Mouse (Mus musculus): ENCODE measurements around the gene Pdhx.
A peak's percentile ranks its signal among the peaks of the same experiment; 100 is the strongest.

Pdhx gene

DNA sequence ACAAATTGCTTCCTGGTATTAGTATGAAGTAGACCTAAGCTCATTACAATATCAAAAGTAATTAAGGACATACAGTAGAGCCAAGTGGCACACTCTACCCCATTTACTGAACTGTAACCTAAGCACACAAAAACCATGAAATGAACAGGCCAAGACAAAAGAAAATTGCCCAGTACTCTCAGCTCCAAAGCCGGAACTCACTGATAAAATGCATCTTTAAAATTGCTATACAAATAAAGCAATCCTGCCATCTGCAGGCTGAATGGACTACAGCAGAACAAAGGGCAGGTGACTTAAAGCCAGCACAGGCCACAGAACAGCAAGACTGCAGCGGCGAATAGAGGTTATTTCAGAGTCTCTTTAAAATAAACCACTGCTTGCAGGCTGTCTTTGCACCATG is 10.4 kb downstream of the Pdhx start:
- peak; percentile 37 to 52 for DNase-seq (ENCODE audit: low spot score in 2 of 2)

- no peak for DNase-seq (ENCODE audit: low spot score in 2 of 2)
Measured at GRCm38 (mm10) chr2:103058266-103058665, 15.0 kb downstream of the Pdhx start.

- DNase-seq (ENCODE audit: low spot score in 2 of 2): no peak
Measured at GRCm38 (mm10) chr2:103055820-103056219, 17.5 kb downstream of the Pdhx start.

DNA sequence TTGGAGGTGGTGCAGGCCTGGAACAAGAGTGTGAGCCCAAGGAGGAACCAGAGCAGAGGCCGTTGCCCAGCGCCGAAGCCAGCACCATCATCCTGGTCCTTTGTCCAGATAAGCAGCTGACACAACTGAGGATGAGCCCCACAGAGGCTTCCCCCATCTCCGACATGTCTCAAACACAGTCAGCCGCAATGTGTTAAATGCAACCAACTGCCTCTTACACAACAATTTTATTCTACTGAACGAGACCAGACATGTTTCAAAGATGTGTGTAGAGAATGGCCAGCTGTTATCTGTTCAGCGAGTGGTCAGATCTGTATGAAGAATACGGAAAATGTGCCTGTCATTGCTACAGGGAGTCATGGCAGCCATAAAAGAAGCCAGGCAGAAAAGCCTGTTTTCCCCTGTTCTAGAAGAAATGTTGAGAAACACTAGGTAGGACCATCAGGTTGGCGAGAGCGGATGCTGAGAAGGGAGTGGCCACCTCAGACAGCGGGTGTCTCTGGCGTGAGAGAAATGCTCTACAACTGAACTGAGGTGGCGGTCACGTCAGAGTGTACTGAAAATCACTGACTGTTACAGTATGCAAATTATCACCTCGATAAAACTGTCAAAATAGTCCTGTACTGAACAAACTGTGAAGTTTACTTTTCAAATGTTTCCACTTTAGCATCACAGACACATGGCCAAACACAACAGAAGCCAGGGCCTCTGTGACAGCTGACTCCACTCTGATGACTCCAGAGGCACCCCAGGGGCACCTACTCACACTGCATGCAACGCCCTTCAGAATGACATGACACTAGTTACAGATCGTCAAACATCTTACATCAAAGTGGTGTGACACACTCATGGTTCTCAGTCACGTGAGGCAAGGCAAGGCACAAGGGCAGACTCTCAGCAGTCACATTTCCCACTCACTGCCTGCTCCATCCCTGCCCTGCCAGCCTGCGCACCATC is 21.1 kb downstream of the Pdhx start:
- no peak for DNase-seq (ENCODE audit: low spot score in 2 of 2)

DNA sequence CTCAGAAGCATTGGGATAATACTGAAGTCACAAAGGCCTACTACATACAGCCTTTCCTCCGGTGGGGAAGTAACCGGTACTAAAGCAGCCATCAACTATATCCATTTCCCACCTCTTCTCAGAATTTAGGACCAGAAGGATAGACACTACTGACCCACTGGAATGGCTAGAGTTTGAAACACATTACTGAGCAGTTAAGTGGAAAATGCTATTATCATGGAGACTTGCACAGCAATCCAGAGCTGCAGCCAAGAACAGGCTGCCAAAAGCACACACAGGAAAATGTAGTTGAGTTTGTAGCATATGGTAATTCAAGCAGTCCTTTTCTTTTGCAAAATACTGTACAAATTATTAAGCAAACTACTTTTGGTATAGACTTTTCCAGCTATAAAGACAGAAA is 28.0 kb downstream of the Pdhx start:
- DNase-seq (ENCODE audit: low spot score in 2 of 2): no peak

- DNase-seq (ENCODE audit: low spot score in 2 of 2): no peak
Measured at GRCm38 (mm10) chr2:103040896-103041295, 32.4 kb downstream of the Pdhx start.

- no peak for DNase-seq (ENCODE audit: low spot score in 2 of 2)
Measured at GRCm38 (mm10) chr2:103037831-103038230, 35.5 kb downstream of the Pdhx start.

- DNase-seq (ENCODE audit: low spot score in 2 of 2): no peak
Measured at GRCm38 (mm10) chr2:103022728-103023127, 50.6 kb downstream of the Pdhx start.

DNA sequence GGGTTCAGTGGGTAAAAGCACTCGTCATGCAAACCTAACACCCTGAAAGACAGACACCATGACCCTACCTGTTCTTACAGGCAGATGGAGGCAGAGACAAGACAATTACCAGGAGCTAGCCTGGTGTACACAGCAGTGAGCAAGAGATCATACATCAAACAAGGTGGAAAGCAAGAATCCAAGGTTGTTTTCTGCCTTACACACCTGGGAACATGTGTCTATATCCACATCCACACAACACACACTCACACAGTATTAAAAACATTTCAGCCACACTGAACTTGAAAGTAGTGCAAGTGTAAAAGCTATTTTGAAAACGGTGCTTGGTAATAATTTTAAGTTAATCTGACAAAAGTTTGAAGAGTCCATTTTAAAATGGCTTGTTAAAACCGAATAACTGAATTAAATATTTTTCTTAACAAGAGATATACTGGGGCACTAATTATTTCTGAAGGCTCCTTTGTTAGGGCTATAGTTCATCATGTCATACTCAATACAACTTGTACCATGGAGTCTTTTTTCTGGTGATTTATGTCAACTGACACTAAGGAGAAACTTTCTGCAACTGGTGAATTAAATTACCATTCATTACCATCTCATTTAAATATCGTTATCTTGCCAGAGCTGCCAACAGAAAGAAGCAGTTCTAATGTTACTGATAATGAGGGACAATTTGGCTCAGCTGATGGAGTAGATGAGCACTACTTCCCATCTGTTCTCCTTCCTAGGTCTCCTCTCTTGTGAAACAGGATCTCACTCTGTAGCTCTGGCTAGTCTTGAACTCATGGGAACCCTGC is 52.9 kb downstream of the Pdhx start:
- DNase-seq (ENCODE audit: low spot score in 2 of 2): no peak

DNA sequence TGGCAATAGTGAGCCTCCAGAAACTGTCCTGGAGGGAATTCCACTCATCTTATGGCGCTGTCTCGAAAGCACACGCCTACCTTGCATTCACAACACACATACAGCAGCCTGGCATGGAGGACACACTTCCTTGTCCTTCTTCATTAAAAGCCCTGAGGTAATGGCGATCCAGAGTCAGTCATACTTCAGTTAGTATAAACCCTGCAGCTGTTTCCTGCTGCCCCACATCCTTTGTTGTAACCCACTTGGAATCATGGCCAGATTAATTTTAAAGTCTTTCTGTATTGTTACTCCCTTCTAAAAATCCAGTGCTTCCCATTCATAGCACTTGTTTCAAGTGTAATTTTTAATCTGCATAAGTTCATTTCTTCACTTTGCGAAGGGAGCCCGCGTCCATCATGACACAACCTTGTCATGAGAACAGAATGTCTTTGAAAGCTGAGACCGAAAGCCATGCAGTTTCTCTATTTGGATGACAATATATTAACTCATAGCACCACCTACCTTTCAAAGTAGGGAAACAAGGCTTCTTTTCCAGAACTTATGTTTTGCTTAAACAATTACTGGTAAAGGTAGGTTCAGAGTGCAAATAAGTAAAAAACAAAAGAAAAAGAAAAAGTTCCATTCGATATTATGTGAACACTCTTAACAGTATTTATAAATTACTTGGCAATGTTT is 54.4 kb downstream of the Pdhx start:
- no peak for DNase-seq (ENCODE audit: low spot score in 2 of 2)

DNA sequence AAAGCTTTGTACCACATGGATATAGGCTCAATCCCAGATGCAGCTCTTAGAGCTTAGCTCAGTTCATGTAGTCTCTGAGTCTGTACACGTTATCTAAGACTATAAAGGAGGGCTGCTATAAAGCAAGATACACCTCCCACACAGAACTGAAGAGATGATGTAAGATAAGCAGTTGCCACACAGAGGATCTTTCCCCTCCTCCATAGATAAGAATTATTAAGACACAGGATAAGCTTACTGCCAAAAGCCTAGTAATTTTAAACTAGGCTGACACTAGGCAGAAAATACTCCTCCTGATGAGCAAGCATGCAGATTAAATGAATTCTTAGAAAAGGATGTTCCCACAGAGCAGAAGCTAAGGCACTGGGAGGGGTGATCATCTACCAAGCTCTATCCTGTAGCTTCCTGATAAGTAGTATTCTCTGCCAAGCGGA is 55.9 kb downstream of the Pdhx start:
- no peak for DNase-seq (ENCODE audit: low spot score in 2 of 2)

- no peak for DNase-seq (ENCODE audit: low spot score in 2 of 2)
Measured at GRCm38 (mm10) chr2:103016089-103016488, 57.2 kb downstream of the Pdhx start.

DNA sequence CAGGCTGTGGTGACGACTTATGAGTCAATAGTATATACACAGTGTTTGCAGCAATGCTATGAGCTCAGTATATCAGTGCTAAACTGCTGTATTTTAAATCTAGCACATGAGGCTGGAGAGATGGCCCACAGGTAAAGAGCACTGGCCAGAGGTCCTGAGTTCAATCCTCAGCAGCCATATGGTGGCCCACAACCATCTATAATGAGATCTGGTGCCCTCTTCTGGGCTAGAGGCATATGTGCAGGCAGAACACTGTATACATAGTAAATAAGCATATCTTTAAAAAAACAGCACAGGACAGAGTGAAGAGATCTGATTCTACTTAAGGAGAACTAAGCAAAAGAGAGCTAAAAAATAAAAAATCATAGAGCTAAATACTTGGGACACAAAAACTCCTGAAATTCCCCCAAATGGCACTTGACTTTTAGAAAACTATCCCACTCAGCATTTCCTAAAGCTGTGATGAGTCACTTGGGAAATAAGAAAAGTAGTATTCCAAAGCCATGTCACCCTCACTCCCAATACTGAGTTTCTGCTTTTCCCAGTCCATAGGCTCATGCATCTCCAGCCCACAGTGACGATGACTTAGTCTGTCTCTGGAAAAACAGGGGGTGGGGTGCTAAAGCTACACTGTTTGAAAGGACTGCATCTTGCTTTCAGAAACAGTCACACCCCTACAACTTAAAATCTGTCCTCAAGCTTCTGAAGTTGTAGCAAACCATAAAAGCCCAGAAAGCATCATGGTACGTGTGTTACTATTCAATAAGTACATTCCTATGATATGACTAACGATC is 60.3 kb downstream of the Pdhx start:
- DNase-seq (ENCODE audit: low spot score in 2 of 2): no peak

GRCm38 (mm10) chr2:103008221-103008620 is 65.1 kb downstream of the Pdhx start:
- no peak for DNase-seq (ENCODE audit: low spot score in 2 of 2)

GRCm38 (mm10) chr2:103004599-103004998 is 68.7 kb downstream of the Pdhx start:
- DNase-seq (ENCODE audit: low spot score in 2 of 2): no peak

DNA sequence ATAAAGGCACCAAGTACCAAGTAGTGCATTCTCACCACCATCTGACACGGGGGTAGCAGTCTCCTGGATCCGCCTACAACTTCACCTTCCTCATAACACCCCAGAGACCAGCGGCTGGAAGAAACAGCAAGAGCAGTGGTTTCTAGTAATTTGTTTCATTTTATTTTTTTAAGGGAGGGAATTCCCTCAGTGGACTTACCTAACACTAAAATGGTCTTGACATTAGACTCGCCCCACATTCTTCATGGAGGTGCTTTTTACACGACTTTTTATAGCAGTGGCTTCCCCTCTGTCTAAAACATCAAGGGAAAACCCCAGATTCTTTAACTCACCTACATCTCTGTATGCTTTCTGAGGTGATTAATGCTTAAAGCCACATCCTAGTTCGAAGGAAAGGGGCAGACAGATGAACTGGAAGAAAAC is 74.1 kb downstream of the Pdhx start:
- no peak for DNase-seq (ENCODE audit: low spot score in 2 of 2)

GRCm38 (mm10) chr2:102998356-102998755 is 75.0 kb downstream of the Pdhx start:
- DNase-seq (ENCODE audit: low spot score in 2 of 2): no peak

GRCm38 (mm10) chr2:102997874-102998273 is 75.4 kb downstream of the Pdhx start:
- no peak for DNase-seq (ENCODE audit: low spot score in 2 of 2)

- no peak for DNase-seq (ENCODE audit: low spot score in 2 of 2)
Measured at GRCm38 (mm10) chr2:102993841-102994607, 79.3 kb downstream of the Pdhx start.

DNA sequence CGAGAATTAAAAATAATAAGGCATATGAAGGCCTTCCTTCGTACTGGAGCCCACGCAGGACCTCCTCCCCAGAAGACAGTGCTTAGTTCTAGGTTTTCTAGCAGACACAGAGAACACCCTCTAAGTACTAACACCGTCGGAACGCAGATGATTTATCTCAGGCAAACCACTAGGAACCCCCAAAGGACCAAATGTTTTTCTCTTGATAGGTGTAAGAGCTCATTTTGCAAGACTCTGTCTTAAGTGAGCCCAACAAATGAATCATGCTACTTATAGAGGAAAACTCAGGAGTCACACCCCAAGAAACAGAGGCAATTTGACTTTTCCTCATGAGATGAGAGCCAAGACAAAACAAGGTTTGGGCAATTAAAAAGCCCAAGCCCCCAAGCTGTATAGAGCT is 80.9 kb downstream of the Pdhx start:
- no peak for DNase-seq (ENCODE audit: low spot score in 2 of 2)

DNA sequence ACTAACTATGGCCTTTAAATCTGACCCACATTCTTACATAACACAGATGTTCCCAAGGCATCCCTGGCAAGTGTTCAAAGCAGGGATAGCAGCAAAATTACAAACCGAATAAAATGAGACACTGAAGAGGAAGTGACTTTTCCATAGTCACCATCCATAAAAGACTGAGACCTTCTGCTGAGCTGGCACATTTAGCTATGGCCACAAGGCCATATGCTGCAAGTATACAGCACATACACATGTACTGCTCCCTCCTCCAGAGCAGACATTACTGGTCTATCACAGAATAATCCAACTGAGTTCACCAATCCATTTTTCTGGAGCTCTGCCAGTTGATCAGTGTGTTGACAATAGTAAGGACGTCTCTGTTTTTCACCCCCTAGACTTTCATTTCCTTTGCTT is 83.0 kb downstream of the Pdhx start:
- DNase-seq (ENCODE audit: low spot score in 2 of 2): peak; percentile 51 to 53
